Comparison of ENCODE assay signal across 27 mouse cellular contexts in the genomic region with DNA sequence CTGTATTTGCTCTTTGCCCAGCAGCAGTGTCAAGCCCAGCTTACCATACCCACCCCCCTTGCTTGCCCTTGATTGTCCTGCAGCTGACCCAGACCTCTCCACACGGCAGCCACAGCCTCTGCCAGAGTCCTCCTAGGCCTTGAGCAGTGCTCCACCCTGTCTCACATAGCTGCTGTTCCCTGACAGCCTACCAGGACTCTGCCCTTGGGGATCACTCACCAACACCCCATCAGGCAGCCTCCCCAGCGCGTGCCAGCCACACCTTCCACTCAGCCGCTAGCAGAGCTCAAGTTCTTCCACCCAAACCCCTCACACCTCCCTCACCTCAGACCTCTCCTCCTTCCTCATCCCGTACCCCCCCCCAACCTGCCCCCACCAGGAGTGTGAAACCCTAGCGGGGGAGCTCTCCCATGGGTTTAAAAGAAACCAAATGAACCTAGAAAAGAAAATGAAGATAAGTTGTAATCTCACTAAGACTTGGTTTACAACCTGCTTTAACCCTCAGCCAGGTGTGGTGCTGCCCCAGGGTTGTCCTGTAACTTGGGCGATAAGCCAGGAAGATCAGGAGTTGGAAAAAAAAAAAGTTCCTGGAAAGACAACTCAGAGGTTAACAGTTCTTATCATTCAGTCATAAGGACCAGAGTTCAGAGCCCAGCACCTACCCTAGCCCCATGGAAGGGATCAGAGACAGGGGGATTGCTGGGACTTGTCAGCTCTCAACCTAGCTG. TPM values are rescaled to one million over a fixed set of nuclear protein-coding genes. Genes with fewer than 3 reads are reported as not detected.
DNase-seq lines count a peak whose midpoint lies in the region; ATAC-seq and TF ChIP-seq lines count a peak whose summit lies in the region.
"Had no signal": no experiment of that assay in that cellular context is flagged by ENCODE, and none has a peak within 500 bp of the region (broad histone marks: within the 10 kb centered on the region; RNA-seq: fewer than 3 reads in every experiment).

No protein-coding gene starts in this region.

- TF ChIP-seq POLR2A in small intestine, adult 2 months (IDR thresholded peaks at IDR 0.05; ENCODE audit: low read depth, low read length): no peak

- no peak overlapping the region for H3K4me2 ChIP-seq in kidney, embryonic 16.5 days (replicated peaks; ENCODE audit: low read depth, low read length)
- no peak overlapping the region for H3K4me2 ChIP-seq in intestine, embryonic 14.5 days (ENCODE audit: low read length)
- H3K4me2 ChIP-seq: embryonic facial prominence, embryonic 13.5 days; forebrain, embryonic 13.5 days; heart, embryonic 11.5 days; neural tube, embryonic 13.5 days had no signal

- no peaks in the 10 kb centered on the region for H3K27me3 ChIP-seq in kidney, embryonic 16.5 days (ENCODE audit: insufficient read depth, low read length)
- H3K27me3 ChIP-seq in intestine, embryonic 14.5 days (replicated peaks; ENCODE audit: control insufficient read depth, insufficient read depth, low read length): no peaks in the 10 kb centered on the region
- no peaks in the 10 kb centered on the region for H3K27me3 ChIP-seq in small intestine, adult 2 months (ENCODE audit: control insufficient read depth, insufficient read depth, low read length)
- H3K27me3 ChIP-seq: embryonic facial prominence, embryonic 13.5 days; forebrain, embryonic 13.5 days; megakaryocyte, embryonic 14.5 days; neural tube, embryonic 13.5 days had no signal

- H3K4me1 ChIP-seq in kidney, embryonic 16.5 days (ENCODE audit: insufficient read depth, low read length): peaks cover 7% of the 10 kb centered on the region; the same call in 1 of the 2 replicates
- H3K4me1 ChIP-seq in intestine, embryonic 14.5 days (replicated peaks; ENCODE audit: control insufficient read depth, insufficient read depth, low read length): no peaks in the 10 kb centered on the region; the same call in 1 of the 2 replicates
- peaks cover 37% of the 10 kb centered on the region for H3K4me1 ChIP-seq in small intestine, adult 2 months (ENCODE audit: control insufficient read depth, insufficient read depth, insufficient read length, low read length)

- H3K9me3 ChIP-seq in kidney, embryonic 16.5 days (ENCODE audit: low read length): no peaks in the 10 kb centered on the region
- H3K9me3 ChIP-seq in intestine, embryonic 14.5 days (ENCODE audit: control insufficient read depth, low read length): no peaks in the 10 kb centered on the region
- H3K9me3 ChIP-seq: embryonic facial prominence, embryonic 13.5 days; forebrain, embryonic 13.5 days; hindbrain, embryonic 10.5 days; megakaryocyte, embryonic 14.5 days; neural tube, embryonic 13.5 days had no signal

- peak; percentile 89 for DNase-seq in heart, adult 11 months
- no peak for DNase-seq in heart, adult 9 months (ENCODE audit: low spot score in 2 of 2)
- DNase-seq in kidney, postnatal 25 days: peak; percentile 6 to 77
- DNase-seq in intestine, embryonic 14.5 days (ENCODE audit: low spot score): no peak
- no peak for DNase-seq in thymus, postnatal 10 days (ENCODE audit: low spot score in 2 of 2)
- DNase-seq in spleen, adult 18-20 months: no peak
- DNase-seq: adrenal gland, postnatal 10 days; cerebellum, adult 2 months; cerebellum, postnatal 25 days; gastrocnemius, adult 2 months; layer of hippocampus, adult 9-11 months; lung, adult 18-20 months; midbrain, embryonic 14.5 days; retina, postnatal 1 day; right cerebral cortex, postnatal 25 days had no signal

- H3K9ac ChIP-seq in kidney, embryonic 16.5 days (replicated peaks; ENCODE audit: low read length): no peak overlapping the region
- no peak overlapping the region for H3K9ac ChIP-seq in intestine, embryonic 14.5 days (ENCODE audit: low read length)
- H3K9ac ChIP-seq: embryonic facial prominence, embryonic 13.5 days; forebrain, embryonic 13.5 days; neural tube, embryonic 13.5 days had no signal

- H3K36me3 ChIP-seq in kidney, embryonic 16.5 days (ENCODE audit: insufficient read depth, low read length): 0 out of 2 replicates have a peak, but pooled peaks cover 8% of the 10 kb centered on the region
- H3K36me3 ChIP-seq in intestine, embryonic 14.5 days (ENCODE audit: control insufficient read depth, insufficient read depth, low read length): peaks cover 4% of the 10 kb centered on the region; the same call in 1 of the 2 replicates
- peaks cover 9% of the 10 kb centered on the region; the same call in 1 of the 2 replicates for H3K36me3 ChIP-seq in small intestine, adult 2 months (ENCODE audit: control insufficient read depth, insufficient read depth, low read length)
- H3K36me3 ChIP-seq: neural tube, embryonic 13.5 days had no signal

- no peak for TF ChIP-seq CTCF in small intestine, adult 2 months (IDR thresholded peaks at IDR 0.05; ENCODE audit: extremely low read depth, insufficient read length, insufficient replicate concordance, low read depth, low read length)

- H3K4me3 ChIP-seq in kidney, embryonic 16.5 days (ENCODE audit: low read length): no peak overlapping the region
- no peak overlapping the region for H3K4me3 ChIP-seq in intestine, embryonic 14.5 days (ENCODE audit: low read depth, low read length)
- peak overlapping the region; percentile 40 for H3K4me3 ChIP-seq in small intestine, adult 2 months (ENCODE audit: low read depth, low read length)
- H3K4me3 ChIP-seq: embryonic facial prominence, embryonic 13.5 days; erythroblast, embryonic 14.5 days; forebrain, embryonic 13.5 days; gastrocnemius, adult 2 months; hindbrain, embryonic 10.5 days; left cerebral cortex, adult 2 months; megakaryocyte, embryonic 14.5 days; myocyte; neural tube, embryonic 13.5 days had no signal

- 71% methylated on average over 7 of the region's 7 CpGs for WGBS in kidney, embryonic 16.5 days
- 65% methylated on average over 7 of the region's 7 CpGs for WGBS in intestine, embryonic 14.5 days
- WGBS in small intestine, adult 2 months: 30% methylated on average over 7 of the region's 7 CpGs

- no peak overlapping the region for H3K27ac ChIP-seq in kidney, embryonic 16.5 days (ENCODE audit: low read length)
- H3K27ac ChIP-seq in intestine, embryonic 14.5 days (ENCODE audit: low read depth): 0 out of 2 replicates have a peak overlapping the region, but pooled peaks have one; percentile 1
- H3K27ac ChIP-seq in small intestine, adult 2 months (ENCODE audit: insufficient read depth, low read depth, low read length): peak overlapping the region; percentile 92
- H3K27ac ChIP-seq: embryonic facial prominence, embryonic 13.5 days; forebrain, embryonic 13.5 days; gastrocnemius, adult 2 months; hindbrain, embryonic 10.5 days; left cerebral cortex, adult 2 months; neural tube, embryonic 13.5 days had no signal

- no peak for ATAC-seq in kidney, embryonic 16.5 days (ENCODE audit: low FRiP score, low TSS enrichment)
- ATAC-seq in intestine, embryonic 14.5 days (replicated peaks; ENCODE audit: low FRiP score, low TSS enrichment, low read depth): peak; percentile 68
- ATAC-seq: activated CD4-positive, CD25-positive, alpha-beta regulatory T cell, adult 4 months; forebrain, embryonic 13.5 days had no signal

RNA-seq across cellular contexts. Expression of gene Ift22, which starts 16.0 kb away (rescaled TPM):
- polyA plus RNA-seq in kidney, embryonic 16.5 days (2015; fragmentation: Nextera tagmentation; extraction: Ambion mirVana): 87.8 and 88.1 TPM in 2 replicates
- 59.4 and 71.7 TPM in 2 replicates for polyA plus RNA-seq in intestine, embryonic 14.5 days (2014; fragmentation: Nextera tagmentation; extraction: Ambion mirVana)
- 11.1 and 13.3 TPM in 2 replicates for polyA plus RNA-seq in small intestine, adult 2 months (2012; rRNA removed)

RNA-seq across cellular contexts. Expression of gene Fis1, which starts 29.2 kb away (rescaled TPM):
- polyA plus RNA-seq in kidney, embryonic 16.5 days (2015; fragmentation: Nextera tagmentation; extraction: Ambion mirVana): 291 and 296 TPM in 2 replicates
- 309 and 315 TPM in 2 replicates for polyA plus RNA-seq in intestine, embryonic 14.5 days (2014; fragmentation: Nextera tagmentation; extraction: Ambion mirVana)
- 106 and 261 TPM in 2 replicates for polyA plus RNA-seq in small intestine, adult 2 months (2012; rRNA removed)

RNA-seq across cellular contexts. Expression of gene Col26a1, which starts 40.9 kb away (rescaled TPM):
- polyA plus RNA-seq in kidney, embryonic 16.5 days (2015; fragmentation: Nextera tagmentation; extraction: Ambion mirVana): 48.1 and 51.5 TPM in 2 replicates
- polyA plus RNA-seq in intestine, embryonic 14.5 days (2014; fragmentation: Nextera tagmentation; extraction: Ambion mirVana): 8.7 and 10.4 TPM in 2 replicates
- 0.04 and 0.72 TPM in 2 replicates for polyA plus RNA-seq in small intestine, adult 2 months (2012; rRNA removed)
- polyA plus RNA-seq: activated CD4-positive, CD25-positive, alpha-beta regulatory T cell, adult 4 months had no signal

RNA-seq across cellular contexts. Expression of gene Cldn15, which starts 42.5 kb away (rescaled TPM):
- polyA plus RNA-seq in kidney, embryonic 16.5 days (2015; fragmentation: Nextera tagmentation; extraction: Ambion mirVana): 4.0 and 4.9 TPM in 2 replicates
- 12.7 and 18.4 TPM in 2 replicates for polyA plus RNA-seq in intestine, embryonic 14.5 days (2014; fragmentation: Nextera tagmentation; extraction: Ambion mirVana)
- 313 and 657 TPM in 2 replicates for polyA plus RNA-seq in small intestine, adult 2 months (2012; rRNA removed)
- polyA plus RNA-seq: activated CD4-positive, CD25-positive, alpha-beta regulatory T cell, adult 4 months had no signal

Comparison
In these comparisons a context has a peak if more than half of its experiments do, and no peak if none do; other contexts are left out.
1. DNase-seq: peak in heart, adult 11 months (single experiment) and kidney, postnatal 25 days (2 of 2); none in heart, adult 9 months (0 of 2), intestine, embryonic 14.5 days (single experiment), thymus, postnatal 10 days (0 of 2) and spleen, adult 18-20 months (0 of 2).